Mouse (Mus musculus): ENCODE measurements at regions not wholly inside any gene's neighbourhood (a gene's known extent, or its start where the extent isn't known, plus 50 kb on each side); places are given as distances from the start of the nearest gene placed in this dataset.
"Not testable (repeated sequence)": the region's sequence is repeated elsewhere in the genome, so short reads cannot be mapped to it uniquely, and the experiment has no call there.

DNA sequence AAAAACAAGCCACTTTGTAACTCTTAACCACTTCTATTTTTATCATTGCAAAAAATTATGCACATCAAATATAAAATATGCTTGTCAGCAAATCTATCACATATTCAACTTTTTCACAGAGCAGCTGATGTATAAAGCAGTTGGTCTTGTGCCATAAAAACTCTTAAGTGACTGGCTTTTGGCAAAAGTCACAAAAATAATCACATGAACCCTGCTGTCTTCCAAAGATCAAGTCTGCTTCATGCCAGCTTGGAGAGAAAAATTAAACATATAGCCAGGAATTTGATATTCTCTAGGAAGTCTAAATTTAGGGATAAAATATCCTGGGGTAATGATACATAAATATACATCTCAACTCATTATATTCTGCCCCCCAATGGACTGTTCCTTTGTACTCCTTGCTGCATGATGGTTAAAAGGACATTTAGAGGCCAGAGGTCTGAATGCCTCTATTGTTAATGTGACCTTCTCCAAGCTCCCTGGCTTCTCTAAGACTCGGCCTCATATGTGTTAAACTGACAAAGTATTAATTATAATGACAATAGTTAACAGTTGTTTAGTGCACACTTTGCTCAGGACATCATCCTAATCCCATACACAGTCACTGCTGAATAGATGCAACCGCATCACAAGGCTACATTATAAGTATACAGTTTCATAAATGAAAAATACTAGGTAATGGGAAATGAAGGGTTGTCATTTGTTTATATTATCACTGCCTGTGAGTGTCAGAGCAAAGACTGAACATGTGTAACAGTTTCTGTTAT lies 422.9 kb upstream of the Hs3st1 start:
- in situ Hi-C loops (cut with MboI, MseI), result no loop called here

DNA sequence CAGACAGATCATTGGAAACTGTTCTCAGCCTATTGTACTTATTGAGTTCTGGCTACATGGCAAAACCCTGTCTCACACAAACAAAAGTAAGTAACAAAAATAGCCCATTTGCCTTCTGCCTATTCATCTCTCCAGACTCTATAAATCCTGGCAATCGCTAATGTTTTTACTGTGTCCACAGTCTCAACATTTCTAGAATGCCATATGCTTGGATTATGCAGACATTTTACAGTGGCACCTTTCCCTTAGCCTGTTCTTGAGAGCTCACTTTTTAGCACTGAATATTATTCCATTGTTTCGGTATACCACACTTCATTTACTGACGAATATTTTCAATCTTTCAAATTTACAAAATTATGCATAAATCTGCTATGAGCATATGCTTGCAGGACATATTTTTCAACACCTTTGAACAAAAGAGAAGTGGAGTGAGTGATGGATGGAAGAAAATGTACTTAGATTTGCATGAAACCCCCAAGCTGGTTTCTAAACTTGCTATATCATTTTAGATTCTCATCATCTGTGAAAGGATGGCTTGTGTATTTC lies 381.5 kb upstream of the Hs3st1 start:
- in situ Hi-C loops (cut with MboI, MseI), result no loop called here

DNA sequence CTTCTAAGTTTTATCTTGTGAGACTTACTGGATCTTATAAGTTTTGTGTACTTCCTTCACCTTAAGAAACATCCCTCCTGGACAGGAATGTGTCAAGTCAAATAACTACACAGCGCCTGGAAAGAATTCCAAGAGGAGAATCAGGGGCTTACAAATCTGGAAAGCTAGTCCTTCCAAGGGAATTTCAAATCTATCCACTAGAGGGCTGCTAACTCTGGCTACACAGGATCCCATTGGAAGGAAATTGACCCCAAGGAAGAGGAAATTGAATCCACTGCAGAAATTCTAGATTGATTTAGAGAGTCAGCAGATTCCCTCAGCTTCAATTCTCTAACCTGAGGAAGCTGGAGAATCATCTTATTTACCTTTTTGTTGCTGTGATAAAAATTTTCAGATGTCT lies 369.1 kb upstream of the Hs3st1 start:
- in situ Hi-C loops (cut with MboI, MseI), result no loop called here

DNA sequence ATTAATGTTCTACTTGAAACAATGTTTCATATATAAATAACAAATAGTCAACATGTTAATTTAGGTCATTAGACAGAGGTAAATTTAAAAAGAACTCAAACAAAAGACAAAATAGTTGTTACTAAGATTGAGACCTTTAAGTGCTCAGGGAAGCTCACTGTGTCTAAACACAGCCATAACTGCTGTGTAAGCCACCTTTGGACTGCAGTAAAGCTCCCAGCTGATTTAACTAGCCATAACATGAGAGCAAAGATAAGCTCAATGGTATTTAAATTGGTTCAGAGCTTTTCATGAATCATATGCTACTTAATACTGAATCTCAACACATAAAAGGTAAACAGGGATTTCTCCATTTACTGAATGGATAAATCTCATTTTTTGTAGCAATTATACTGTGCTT lies 361.6 kb upstream of the Hs3st1 start:
- in situ Hi-C loops (cut with MboI, MseI), result loop anchor here in 1 of 2 experiments (10.0 kb wide), 1 partner anchor 362 kb away; the partner anchor contains the start of gene Hs3st1

DNA sequence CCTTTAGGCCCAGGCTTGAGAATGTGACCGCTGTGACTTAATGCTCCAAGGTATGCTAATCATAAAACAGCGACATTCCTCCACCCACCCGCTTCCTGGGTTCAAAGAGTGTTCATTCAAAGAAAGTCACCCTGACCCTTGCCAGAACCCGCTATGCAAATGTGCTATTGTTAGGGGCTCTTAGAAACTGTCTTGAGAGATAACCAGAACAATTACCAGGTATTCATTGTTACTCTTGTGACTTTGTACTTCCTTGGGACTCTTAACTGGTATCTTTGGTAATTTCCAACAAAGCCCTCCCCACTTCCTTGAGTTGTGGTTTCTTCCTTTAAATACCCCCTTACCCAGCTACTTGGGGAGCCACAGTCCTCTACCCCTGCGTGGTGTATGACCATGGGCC lies 334.3 kb upstream of the Hs3st1 start:
- in situ Hi-C loops (cut with MboI, MseI), result not testable (repeated sequence)

DNA sequence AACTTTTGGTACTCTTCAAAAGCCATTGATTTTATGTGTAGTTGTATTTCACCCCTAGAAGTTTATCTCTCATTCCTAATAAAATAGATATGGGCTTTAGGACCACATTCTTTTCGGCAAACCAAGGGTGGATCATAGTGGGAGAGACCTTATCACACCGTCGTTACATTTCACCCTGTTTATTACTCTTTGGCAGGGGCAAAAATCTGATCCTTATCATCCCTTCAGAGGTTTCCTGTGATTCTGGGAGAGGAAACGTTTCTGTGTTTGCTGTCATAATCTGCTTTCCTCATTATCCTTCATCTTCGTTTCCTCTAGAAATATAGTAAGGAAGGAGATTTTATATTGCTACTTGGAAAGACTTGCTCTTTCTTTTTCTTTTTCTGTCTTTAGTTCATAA lies 290.0 kb upstream of the Hs3st1 start:
- in situ Hi-C loops (cut with MboI, MseI), result no loop called here

DNA sequence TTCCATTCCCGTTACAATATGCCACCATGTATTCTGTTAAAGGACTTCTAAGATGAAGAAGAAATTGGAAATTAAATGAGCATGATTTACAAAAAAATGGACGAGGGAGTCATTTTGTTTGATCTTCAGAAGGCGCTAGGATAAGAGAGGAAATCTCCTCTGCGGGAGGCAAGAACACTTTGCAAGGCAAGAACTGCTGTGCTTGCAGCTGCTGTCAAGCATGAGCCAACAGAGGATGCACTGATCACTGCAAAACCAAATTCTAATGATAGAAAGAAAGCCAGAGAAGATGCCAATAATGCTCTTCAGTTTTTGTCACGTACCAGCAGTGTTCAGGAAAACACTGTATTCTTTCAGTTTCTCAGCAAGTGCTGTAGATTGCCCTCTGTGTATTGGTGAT lies 279.2 kb upstream of the Hs3st1 start:
- in situ Hi-C loops (cut with MboI, MseI), result no loop called here

DNA sequence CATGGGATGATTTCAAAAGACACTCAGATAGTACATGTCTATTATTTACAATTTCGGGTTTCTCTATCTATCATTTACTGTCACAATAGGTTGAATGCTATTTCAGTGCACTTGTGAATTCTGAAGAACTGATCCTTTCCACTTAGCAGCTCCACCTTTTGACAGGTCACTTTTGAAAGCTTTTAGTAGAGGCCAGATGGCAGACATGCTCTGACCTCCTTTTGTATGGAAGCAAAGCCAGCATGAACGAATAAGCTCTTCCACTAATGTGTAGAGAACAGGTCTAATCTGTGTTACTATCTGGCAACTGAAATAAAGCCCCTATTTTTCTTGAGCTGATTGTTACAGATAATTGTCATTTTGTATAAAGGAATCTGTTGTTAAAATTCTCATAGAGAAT lies 278.4 kb upstream of the Hs3st1 start:
- in situ Hi-C loops (cut with MboI, MseI), result no loop called here

DNA sequence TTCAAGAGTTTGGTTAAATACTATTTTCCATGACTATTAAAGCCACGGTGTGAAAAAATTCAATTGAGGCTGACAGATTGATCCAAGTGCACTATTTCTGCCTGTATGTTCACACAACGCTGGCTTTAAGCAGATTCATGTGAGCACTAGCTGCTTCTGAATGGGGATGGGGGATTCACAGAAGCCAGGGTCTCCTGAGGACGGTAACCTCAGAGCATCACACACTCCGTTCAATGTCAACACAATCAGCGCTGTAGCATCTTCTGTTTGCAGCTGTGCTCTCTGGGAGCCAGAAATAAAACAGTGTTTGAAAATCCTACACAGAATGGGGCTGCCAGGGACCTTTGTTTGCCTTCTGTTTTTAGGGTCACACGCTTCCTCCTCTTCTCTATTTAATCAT lies 275.0 kb upstream of the Hs3st1 start:
- in situ Hi-C loops (cut with MboI, MseI), result no loop called here

DNA sequence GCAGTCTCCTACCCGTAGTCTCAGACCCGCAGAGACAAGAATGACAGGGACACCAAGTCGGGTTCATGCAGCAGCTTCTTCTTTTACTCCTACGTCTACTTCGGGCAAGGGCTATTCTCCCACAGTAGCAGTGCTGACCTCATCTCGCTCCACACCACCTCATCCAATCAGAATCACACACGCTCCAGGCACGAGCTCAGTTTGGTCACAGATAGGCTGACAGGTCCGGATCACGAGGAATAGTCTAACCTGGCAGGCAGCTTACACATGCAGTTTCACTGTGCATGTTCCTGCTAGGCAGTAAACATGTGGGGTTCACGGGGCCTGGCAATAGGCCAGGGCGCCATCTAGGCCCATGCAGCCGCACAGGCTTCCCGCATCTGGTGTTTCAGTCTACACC lies 260.7 kb upstream of the Hs3st1 start:
- in situ Hi-C loops (cut with MboI, MseI), result no loop called here

DNA sequence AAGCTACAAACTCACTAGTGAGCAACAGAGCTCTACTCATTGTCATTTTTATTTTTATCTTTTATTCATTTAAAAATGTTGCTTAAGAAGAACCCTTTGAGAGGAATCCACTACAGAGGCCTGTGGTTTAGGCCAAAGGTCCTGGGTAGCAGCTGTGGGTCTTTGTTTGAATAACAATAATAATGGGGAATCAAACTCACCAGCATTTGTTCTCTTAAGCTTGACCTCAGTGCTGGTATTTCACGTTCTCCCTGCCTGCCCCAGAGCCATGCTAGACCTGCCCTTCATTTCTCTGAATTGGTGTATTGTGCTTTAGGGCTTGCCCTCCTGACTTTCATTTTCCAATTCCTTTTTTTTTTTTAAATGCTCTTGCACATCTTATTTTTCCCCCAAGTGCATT lies 232.8 kb upstream of the Hs3st1 start:
- in situ Hi-C loops (cut with MboI, MseI), result no loop called here

DNA sequence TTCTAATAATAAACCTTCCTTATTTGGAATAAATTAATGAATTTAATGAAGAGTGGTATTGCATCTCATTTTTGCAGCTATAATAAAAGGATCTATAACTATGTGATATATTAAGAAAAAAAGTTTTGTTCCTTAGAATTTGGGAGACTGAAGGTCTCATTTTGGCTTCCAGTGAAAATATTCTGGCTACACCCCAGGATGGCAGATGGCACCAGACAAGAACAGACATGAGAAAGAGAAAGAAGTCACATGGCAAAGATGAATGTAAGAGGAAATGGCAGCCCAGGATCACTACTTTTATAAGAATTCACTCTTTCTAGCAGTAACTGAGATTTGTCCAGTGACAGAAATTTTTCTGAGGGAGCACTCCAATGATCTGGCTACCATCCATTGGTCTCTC lies 209.1 kb upstream of the Hs3st1 start:
- in situ Hi-C loops (cut with MboI, MseI), result loop anchor here in 1 of 2 experiments (10.0 kb wide), 1 partner anchor 1200 kb away; no protein-coding TSS in a partner anchor

DNA sequence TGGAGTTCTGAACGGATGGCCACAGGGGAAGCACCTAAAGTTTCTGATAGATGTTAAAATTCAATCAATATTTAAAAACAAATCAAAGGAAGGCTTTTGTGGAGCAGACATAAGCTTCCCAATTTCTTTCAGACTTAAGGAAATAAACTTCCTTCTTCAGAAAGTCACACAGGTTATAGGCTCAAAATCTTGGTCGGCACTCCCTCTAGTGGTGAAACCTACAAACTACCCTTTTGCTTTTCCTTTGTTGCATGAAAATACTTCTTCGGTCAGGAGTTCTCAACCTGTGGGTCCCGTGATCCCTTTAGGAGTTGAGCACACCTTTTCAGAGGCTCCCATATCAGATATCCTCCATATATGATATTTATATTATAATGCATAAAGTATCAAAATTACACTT lies 205.7 kb upstream of the Hs3st1 start:
- in situ Hi-C loops (cut with MboI, MseI), result loop anchor here in 1 of 2 experiments (10.0 kb wide), 1 partner anchor 1196 kb away; no protein-coding TSS in a partner anchor

DNA sequence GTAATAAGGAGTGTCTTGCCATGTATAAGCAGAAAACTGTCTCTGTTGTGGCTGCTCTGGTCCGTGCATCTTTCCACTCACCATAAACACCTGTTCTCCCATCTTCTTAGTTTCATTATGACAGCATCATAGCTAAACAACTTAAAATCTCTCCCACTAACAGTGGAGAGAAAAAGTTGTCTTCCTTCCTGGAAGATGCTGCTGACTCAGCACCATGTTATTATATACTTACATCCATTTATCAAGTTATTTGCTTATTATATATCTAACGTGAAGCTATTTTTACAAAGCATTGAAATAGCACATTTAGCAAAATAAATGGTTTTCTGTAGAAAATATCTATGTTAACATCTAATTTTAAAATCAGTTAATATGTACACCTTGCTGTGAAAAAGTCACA lies 180.3 kb upstream of the Hs3st1 start:
- in situ Hi-C loops (cut with MboI, MseI), result no loop called here

DNA sequence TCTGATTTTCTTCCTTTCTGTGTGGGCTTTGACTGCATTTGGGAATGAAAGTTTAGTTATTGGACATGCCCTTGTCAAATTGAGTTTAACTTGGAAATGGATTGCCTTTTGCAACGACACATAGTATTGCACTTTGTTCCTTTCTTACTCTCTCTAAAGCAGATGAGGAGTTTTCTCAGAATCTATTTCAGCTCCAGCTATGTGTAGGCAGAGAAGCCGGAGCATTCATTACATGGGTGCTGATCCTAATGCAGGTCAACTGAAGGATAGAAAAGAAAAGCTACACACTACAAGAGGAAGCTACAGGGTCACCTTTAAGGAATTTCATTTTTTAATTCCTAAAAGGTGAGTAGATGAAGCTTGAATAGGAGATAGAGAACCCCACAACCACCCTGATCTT lies 176.6 kb upstream of the Hs3st1 start:
- in situ Hi-C loops (cut with MboI, MseI), result no loop called here

DNA sequence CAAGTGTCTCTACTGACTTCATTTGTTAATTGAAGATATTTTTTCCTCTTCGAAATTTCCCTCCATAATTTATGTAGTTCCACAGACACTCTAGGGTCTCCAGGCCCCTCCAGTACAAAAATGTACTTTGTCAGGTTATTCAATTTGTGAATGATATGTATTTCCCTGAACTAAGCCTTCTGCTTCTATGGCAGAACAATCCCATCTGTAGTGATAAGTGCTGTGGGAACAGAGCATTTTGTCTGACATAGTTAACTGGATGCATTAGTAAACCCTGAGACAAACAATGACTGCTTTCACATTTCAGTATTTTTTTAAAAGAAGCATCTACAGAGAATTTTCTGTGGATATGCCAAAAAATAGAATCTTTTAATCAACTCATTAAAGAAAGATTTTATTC lies 154.1 kb upstream of the Hs3st1 start:
- in situ Hi-C loops (cut with MboI, MseI), result no loop called here

DNA sequence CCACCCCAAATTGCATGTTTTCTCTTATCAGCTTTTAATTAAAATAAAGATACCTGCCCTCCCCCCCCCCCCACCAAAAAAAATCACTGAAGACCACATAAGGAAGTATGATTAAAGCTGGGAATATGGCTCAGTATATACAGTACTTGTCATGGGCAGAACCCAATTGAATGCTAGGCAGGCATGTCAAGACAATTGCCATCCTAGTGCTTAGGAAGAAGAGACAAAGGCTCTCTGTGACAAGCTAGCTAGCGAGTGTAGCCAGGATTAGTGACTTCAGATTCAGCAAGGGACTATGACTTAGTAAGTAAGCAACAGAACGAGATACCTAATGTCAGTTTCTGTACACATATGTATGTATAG lies 116.4 kb upstream of the Hs3st1 start:
- in situ Hi-C loops (cut with MboI, MseI), result no loop called here

DNA sequence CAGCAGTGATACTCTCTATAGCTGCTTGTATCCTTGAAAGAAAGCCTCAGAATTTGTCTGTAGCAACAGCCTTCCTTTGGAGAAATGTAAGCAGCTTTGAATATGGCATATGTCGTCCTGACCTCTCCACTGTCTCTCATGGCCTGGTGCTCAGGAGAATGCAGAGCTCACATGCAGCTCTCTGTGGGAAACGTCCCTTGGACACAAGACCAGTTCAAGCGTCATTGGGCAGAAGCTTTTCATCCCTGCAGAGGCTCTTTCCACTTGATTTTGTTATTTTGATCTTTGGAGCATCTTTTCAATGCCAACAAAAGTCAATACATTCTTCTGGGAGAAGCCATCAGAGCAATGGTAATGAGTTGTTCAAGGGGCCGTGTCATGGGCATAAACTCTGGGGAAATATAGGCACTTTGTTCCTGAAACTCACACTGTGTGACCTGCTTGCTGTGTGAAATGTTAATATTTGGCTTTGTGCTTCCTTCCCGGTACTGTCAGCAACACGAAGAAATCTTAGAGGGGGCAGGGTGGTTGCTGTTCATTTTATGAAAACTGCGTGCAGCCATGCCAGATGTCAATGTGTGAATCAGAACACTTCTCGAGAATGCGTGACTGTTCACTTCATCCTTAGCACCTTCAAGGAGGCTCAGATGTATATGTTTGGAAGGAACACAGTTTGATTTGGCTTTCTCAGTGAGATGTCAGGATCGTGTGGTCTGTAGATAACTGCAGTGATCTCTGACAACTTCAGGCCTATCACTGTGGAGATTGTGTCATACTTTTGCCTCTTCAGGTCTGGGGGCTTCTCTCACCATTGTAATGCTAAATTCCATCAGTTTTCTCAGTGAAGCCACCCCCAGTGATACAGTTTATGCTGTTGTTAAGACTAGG lies 115.8 kb upstream of the Hs3st1 start:
- in situ Hi-C loops (cut with MboI, MseI), result no loop called here

DNA sequence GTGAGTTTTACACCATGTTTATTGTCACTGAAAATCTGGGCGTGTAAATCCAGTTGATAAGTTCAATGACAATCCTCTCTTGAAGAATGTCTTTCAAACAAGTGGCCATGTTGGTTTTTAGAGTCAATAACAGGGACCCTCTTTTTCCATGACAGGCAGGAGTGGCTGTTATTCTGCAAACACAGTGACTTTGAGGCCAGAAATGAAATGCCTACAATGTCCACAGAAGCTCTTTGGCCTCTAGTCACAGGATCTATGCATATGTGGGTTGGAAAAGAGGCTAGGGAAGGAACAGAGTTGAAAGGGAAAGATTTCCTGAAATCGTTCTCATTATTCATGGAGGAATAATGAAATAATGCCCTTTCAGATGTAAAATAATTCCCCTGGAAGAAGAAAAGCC lies 101.9 kb upstream of the Hs3st1 start:
- in situ Hi-C loops (cut with MboI, MseI), result no loop called here

DNA sequence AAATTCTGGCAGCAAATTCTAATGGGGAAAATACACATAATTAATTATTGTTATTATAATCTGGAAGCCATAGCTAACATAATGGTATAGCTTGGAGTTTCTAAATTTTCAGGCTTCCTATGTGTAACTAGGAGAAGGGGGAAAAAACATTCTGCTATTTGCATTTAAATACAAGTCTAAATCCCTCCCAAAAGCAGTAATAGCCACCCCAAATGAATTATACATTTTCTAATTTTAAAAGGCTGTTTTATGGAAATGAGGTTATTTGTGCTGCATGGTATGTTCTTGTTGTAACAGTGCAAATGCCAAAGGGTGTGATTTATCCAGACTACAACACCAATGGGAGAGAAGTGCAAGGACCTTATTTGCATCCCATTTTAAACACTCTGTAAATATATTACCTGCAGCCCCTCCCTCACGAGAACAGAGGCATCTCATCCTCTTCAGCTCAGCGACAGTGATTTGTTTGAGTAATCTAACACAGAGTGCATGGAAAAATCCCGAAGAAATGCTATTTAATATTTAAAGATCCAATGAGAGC lies 101.4 kb upstream of the Hs3st1 start:
- in situ Hi-C loops (cut with MboI, MseI), result no loop called here

DNA sequence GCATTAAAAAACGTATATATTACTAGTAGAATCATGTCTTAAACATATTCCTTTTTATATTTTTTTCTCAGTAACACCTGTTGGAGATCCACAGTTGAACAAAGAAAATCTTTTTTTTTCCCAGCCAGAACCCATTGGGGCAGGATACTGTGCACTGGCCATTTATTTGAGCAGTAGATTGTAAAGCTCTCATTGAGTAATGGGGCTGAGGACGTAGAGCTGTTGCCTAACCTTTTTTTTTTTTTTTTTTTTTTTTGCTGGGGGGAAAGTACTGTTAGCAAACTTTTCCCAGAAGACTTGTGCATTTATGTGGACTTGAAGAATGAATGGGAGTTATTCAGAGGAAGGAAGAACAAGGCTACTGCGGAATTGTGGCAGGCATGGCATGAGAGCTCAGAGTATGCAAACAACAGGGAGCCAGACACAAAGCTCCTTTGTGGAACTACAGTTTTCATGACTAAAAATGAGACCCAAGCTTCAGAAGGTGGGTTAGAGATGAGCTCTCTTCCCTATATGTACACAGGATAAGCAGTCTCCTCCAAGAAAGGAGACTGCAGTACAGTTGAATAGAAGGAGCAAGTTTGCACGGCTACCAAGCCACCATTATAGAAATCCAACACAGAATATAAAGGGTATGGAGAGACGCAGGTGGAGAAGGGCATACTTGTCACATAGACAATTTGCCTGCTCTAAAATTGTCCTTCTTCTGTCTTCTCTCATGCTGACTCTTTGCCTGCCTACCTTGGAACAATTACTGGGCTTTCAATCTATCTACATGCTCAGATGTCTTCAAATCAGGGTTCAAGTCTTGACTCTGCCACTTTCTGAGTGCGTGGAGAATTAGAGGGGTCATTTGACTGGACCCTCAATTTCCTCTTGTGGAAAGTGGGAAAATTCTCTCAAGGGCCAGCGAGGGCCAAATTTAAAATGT lies 100.7 kb upstream of the Hs3st1 start:
- in situ Hi-C loops (cut with MboI, MseI), result no loop called here
